ENCODE assay signal across 33 mouse cellular contexts in genomic region chr4:62971991-62972390, GRCm38 (mm10). TPM values are rescaled to one million over a fixed set of nuclear protein-coding genes. Genes with fewer than 3 reads are reported as not detected.
DNase-seq lines count a peak whose midpoint lies in the region; ATAC-seq and TF ChIP-seq lines count a peak whose summit lies in the region.
"Had no signal": no experiment of that assay in that cellular context is flagged by ENCODE, and none has a peak within 500 bp of the region (broad histone marks: within the 10 kb centered on the region; RNA-seq: fewer than 3 reads in every experiment).

No protein-coding gene starts in this region.

- H3K27ac ChIP-seq in heart, embryonic 11.5 days (ENCODE audit: low read depth, low read length): no peak overlapping the region
- H3K27ac ChIP-seq in kidney, postnatal 0 days: no peak overlapping the region
- H3K27ac ChIP-seq in kidney, embryonic 16.5 days (ENCODE audit: low read length): no peak overlapping the region
- H3K27ac ChIP-seq in hindbrain, embryonic 11.5 days (ENCODE audit: low read depth, low read length): no peak overlapping the region
- H3K27ac ChIP-seq: embryonic facial prominence, embryonic 10.5 days; embryonic facial prominence, embryonic 15.5 days; forebrain, embryonic 12.5 days; hindbrain, embryonic 12.5 days; hindbrain, postnatal 0 days; intestine, embryonic 15.5 days; limb, embryonic 13.5 days; liver, embryonic 13.5 days; lung, embryonic 15.5 days; midbrain, embryonic 12.5 days; neural tube, embryonic 12.5 days had no signal

- no peaks in the 10 kb centered on the region for H3K9me3 ChIP-seq in heart, embryonic 11.5 days (replicated peaks; ENCODE audit: control insufficient read depth, low read length)
- H3K9me3 ChIP-seq in kidney, postnatal 0 days (replicated peaks; ENCODE audit: low read length): no peaks in the 10 kb centered on the region
- H3K9me3 ChIP-seq in kidney, embryonic 16.5 days (ENCODE audit: low read length): no peaks in the 10 kb centered on the region
- H3K9me3 ChIP-seq in hindbrain, embryonic 11.5 days (ENCODE audit: control insufficient read depth, low read length): no peaks in the 10 kb centered on the region
- H3K9me3 ChIP-seq: embryonic facial prominence, embryonic 15.5 days; forebrain, embryonic 12.5 days; hindbrain, embryonic 12.5 days; intestine, embryonic 15.5 days; limb, embryonic 13.5 days; lung, embryonic 15.5 days; midbrain, embryonic 12.5 days; neural tube, embryonic 12.5 days had no signal

- no peaks in the 10 kb centered on the region for H3K27me3 ChIP-seq in heart, embryonic 11.5 days (ENCODE audit: control insufficient read depth, insufficient read depth, low read length)
- no peaks in the 10 kb centered on the region for H3K27me3 ChIP-seq in kidney, postnatal 0 days (ENCODE audit: insufficient read depth, low read length)
- no peaks in the 10 kb centered on the region for H3K27me3 ChIP-seq in kidney, embryonic 16.5 days (ENCODE audit: insufficient read depth, low read length)
- H3K27me3 ChIP-seq in hindbrain, embryonic 11.5 days (ENCODE audit: control insufficient read depth, insufficient read depth, low read length): no peaks in the 10 kb centered on the region
- H3K27me3 ChIP-seq: embryonic facial prominence, embryonic 15.5 days; forebrain, embryonic 12.5 days; hindbrain, embryonic 12.5 days; intestine, embryonic 15.5 days; limb, embryonic 13.5 days; liver, embryonic 13.5 days; lung, embryonic 15.5 days; midbrain, embryonic 12.5 days; neural tube, embryonic 12.5 days had no signal

- no peak for ATAC-seq in heart, embryonic 11.5 days (replicated peaks; ENCODE audit: insufficient number of reproducible peaks, low FRiP score, low TSS enrichment)
- no peak for ATAC-seq in kidney, postnatal 0 days (replicated peaks; ENCODE audit: low FRiP score, low read depth)
- ATAC-seq in kidney, embryonic 16.5 days (ENCODE audit: low FRiP score, low TSS enrichment): no peak
- no peak for ATAC-seq in hindbrain, embryonic 11.5 days (ENCODE audit: low FRiP score)
- ATAC-seq: forebrain, postnatal 0 days; hindbrain, postnatal 0 days; intestine, embryonic 15.5 days had no signal

- WGBS in heart, embryonic 11.5 days (ENCODE audit: insufficient replicate concordance): 78% methylated on average over 1 of the region's 1 CpGs
- 82% methylated on average over 1 of the region's 1 CpGs for WGBS in kidney, postnatal 0 days
- 68% methylated on average over 1 of the region's 1 CpGs for WGBS in kidney, embryonic 16.5 days
- 86% methylated on average over 1 of the region's 1 CpGs for WGBS in hindbrain, embryonic 11.5 days

- DNase-seq in heart, adult 9 months (ENCODE audit: low spot score in 2 of 2): peak; percentile 35 to 52
- peak; percentile 32 for DNase-seq in kidney, postnatal 0 days (ENCODE audit: low spot score)
- peak; percentile 31 for DNase-seq in lung, postnatal 10 days
- DNase-seq in lung, adult 18-20 months: no peak
- peak; percentile 12 for DNase-seq in skeletal muscle tissue, adult 2 months (ENCODE audit: low read depth, low spot score)
- no peak for DNase-seq in hindbrain, embryonic 11.5 days (ENCODE audit: low spot score)
- DNase-seq: adrenal gland, adult 8-10 months; B cell, adult 2 months; cerebellum, adult 2 months; cerebellum, postnatal 25 days; forebrain, postnatal 0 days; gastrocnemius, postnatal 14 days; kidney, adult 8-10 months; kidney, postnatal 4 days; liver, embryonic 13.5 days; right cerebral cortex, adult 18-20 months; right cerebral cortex, postnatal 4 days; thymus, adult 2 months; thymus, postnatal 4 days had no signal

- no peak for TF ChIP-seq CTCF in kidney, postnatal 0 days (IDR thresholded peaks at IDR 0.05; ENCODE audit: low read depth)

- H3K4me3 ChIP-seq in heart, embryonic 11.5 days (ENCODE audit: low read depth, low read length): no peak overlapping the region
- no peak overlapping the region for H3K4me3 ChIP-seq in kidney, postnatal 0 days (replicated peaks; ENCODE audit: low read depth, low read length)
- no peak overlapping the region for H3K4me3 ChIP-seq in kidney, embryonic 16.5 days (ENCODE audit: low read length)
- no peak overlapping the region for H3K4me3 ChIP-seq in hindbrain, embryonic 11.5 days (ENCODE audit: low read depth, low read length)
- H3K4me3 ChIP-seq: embryonic facial prominence, embryonic 10.5 days; embryonic facial prominence, embryonic 15.5 days; forebrain, embryonic 12.5 days; hindbrain, embryonic 12.5 days; intestine, embryonic 15.5 days; limb, embryonic 13.5 days; liver, embryonic 13.5 days; lung, embryonic 15.5 days; megakaryocyte, embryonic 14.5 days; midbrain, embryonic 12.5 days; myocyte; neural tube, embryonic 12.5 days had no signal

- no peak overlapping the region for H3K9ac ChIP-seq in heart, embryonic 11.5 days (ENCODE audit: low read depth, low read length)
- H3K9ac ChIP-seq in kidney, postnatal 0 days (ENCODE audit: low read depth, low read length): no peak overlapping the region
- H3K9ac ChIP-seq in kidney, embryonic 16.5 days (replicated peaks; ENCODE audit: low read length): no peak overlapping the region
- H3K9ac ChIP-seq in hindbrain, embryonic 11.5 days (ENCODE audit: low read depth, low read length): no peak overlapping the region
- H3K9ac ChIP-seq: embryonic facial prominence, embryonic 15.5 days; forebrain, embryonic 12.5 days; forebrain, postnatal 0 days; hindbrain, embryonic 12.5 days; intestine, embryonic 15.5 days; limb, embryonic 13.5 days; liver, embryonic 13.5 days; lung, embryonic 15.5 days; midbrain, embryonic 12.5 days; neural tube, embryonic 12.5 days had no signal

- H3K4me1 ChIP-seq in heart, embryonic 11.5 days (ENCODE audit: control insufficient read depth, insufficient read depth, low read length): peaks cover 3% of the 10 kb centered on the region; the same call in 1 of the 2 replicates
- peaks cover 5% of the 10 kb centered on the region; the same call in 1 of the 2 replicates for H3K4me1 ChIP-seq in kidney, postnatal 0 days (replicated peaks; ENCODE audit: insufficient read depth, low read length)
- H3K4me1 ChIP-seq in kidney, embryonic 16.5 days (ENCODE audit: insufficient read depth, low read length): peaks cover 43% of the 10 kb centered on the region
- H3K4me1 ChIP-seq in hindbrain, embryonic 11.5 days (replicated peaks; ENCODE audit: control insufficient read depth, insufficient read depth, low read length): no peaks in the 10 kb centered on the region
- H3K4me1 ChIP-seq: megakaryocyte, embryonic 14.5 days had no signal

- no peak overlapping the region for H3K4me2 ChIP-seq in heart, embryonic 11.5 days
- H3K4me2 ChIP-seq in kidney, postnatal 0 days (ENCODE audit: low read length): no peak overlapping the region
- H3K4me2 ChIP-seq in kidney, embryonic 16.5 days (replicated peaks; ENCODE audit: low read depth, low read length): no peak overlapping the region
- H3K4me2 ChIP-seq in hindbrain, embryonic 11.5 days (replicated peaks; ENCODE audit: low read depth, low read length): no peak overlapping the region
- H3K4me2 ChIP-seq: embryonic facial prominence, embryonic 15.5 days; forebrain, embryonic 12.5 days; hindbrain, embryonic 12.5 days; intestine, embryonic 15.5 days; limb, embryonic 13.5 days; liver, embryonic 13.5 days; lung, embryonic 15.5 days; midbrain, embryonic 12.5 days; neural tube, embryonic 12.5 days had no signal

- H3K36me3 ChIP-seq in heart, embryonic 11.5 days (ENCODE audit: control insufficient read depth, insufficient read depth, low read length): no peaks in the 10 kb centered on the region
- H3K36me3 ChIP-seq in kidney, postnatal 0 days (ENCODE audit: insufficient read depth, low read length): no peaks in the 10 kb centered on the region
- H3K36me3 ChIP-seq in kidney, embryonic 16.5 days (ENCODE audit: insufficient read depth, low read length): no peaks in the 10 kb centered on the region
- H3K36me3 ChIP-seq in hindbrain, embryonic 11.5 days (ENCODE audit: control insufficient read depth, insufficient read depth, low read length): no peaks in the 10 kb centered on the region
- H3K36me3 ChIP-seq: embryonic facial prominence, embryonic 10.5 days; embryonic facial prominence, embryonic 15.5 days; forebrain, embryonic 12.5 days; hindbrain, embryonic 12.5 days; intestine, embryonic 15.5 days; limb, embryonic 13.5 days; liver, embryonic 13.5 days; lung, embryonic 15.5 days; midbrain, embryonic 12.5 days; neural tube, embryonic 12.5 days had no signal

RNA-seq across cellular contexts. Expression of gene Zfp618, which starts 6.6 kb away (rescaled TPM):
- 11.6 and 12.3 TPM in 2 replicates for polyA plus RNA-seq in heart, embryonic 11.5 days (2014; fragmentation: Nextera tagmentation; extraction: Ambion mirVana)
- 26.6 and 27.6 TPM in 2 replicates for polyA plus RNA-seq in kidney, postnatal 0 days (2015; fragmentation: Nextera tagmentation; extraction: Ambion mirVana)
- 41.2 and 51.1 TPM in 2 replicates for polyA plus RNA-seq in kidney, embryonic 16.5 days (2015; fragmentation: Nextera tagmentation; extraction: Ambion mirVana)
- polyA plus RNA-seq in hindbrain, embryonic 11.5 days (2014; fragmentation: Nextera tagmentation; extraction: Ambion mirVana): 34.9 and 36.7 TPM in 2 replicates
- polyA plus RNA-seq: myocyte had no signal

Comparison
In these comparisons a context has a peak if more than half of its experiments do, and no peak if none do; other contexts are left out.
1. DNase-seq: peak in heart, adult 9 months (2 of 2), kidney, postnatal 0 days (single experiment), lung, postnatal 10 days (single experiment) and skeletal muscle tissue, adult 2 months (single experiment); none in lung, adult 18-20 months (0 of 2) and hindbrain, embryonic 11.5 days (single experiment).